Mouse (Mus musculus): ENCODE measurements at regions not wholly inside any gene's neighbourhood (a gene's known extent, or its start where the extent isn't known, plus 50 kb on each side); places are given as distances from the start of the nearest gene placed in this dataset.

- TF ChIP-seq CTCF (IDR thresholded peaks at IDR 0.05; ENCODE audit: control insufficient read depth, insufficient read depth, insufficient read length): no peak
- TF ChIP-seq FOSL1 (IDR thresholded peaks at IDR 0.05; ENCODE audit: insufficient read depth, low read length, poor library complexity, severe bottlenecking): no peak
These were observed 435.8 kb upstream of the Kcnab2 start for GRCm38 (mm10) chr4:152913497-152913896.

Measured in C2C12 (cell line).